Mouse (Mus musculus) stomach, postnatal 0 days (tissue): Measurements from ENCODE around the gene Sgsm2. TPM values are rescaled to one million over a fixed set of nuclear protein-coding genes. Genes with fewer than 3 reads are reported as not detected.

Experiments
- ATAC-seq: fragments of 200-750 bp; cut with Nextera tagmentation; 2 replicates; pipeline ENCODE4 v1.8.0; 2017; ENCODE audit not compliant: low FRiP score, low TSS enrichment
- DNase-seq: peaks from one replicate; pipeline ENCODE4 v3.0.0-alpha.2; 2016; ENCODE audit warnings: low spot score
- H3K27ac ChIP-seq: fragments of 300-500 bp; sonication (generic); replicated peaks from 2 replicates; pipeline ENCODE4 v1.5.1; 2014; ENCODE audit warnings: mild to moderate bottlenecking, control low read depth
- H3K27me3 ChIP-seq: fragments of 300-500 bp; sonication (generic); 2 replicates; pipeline ENCODE4 v1.6.1; 2014; ENCODE audit warnings: low read length; ENCODE audit not compliant: control insufficient read depth, insufficient read depth
- H3K36me3 ChIP-seq: fragments of 300-500 bp; sonication (generic); 2 replicates; pipeline ENCODE4 v1.6.1; 2014; ENCODE audit warnings: low read length, mixed read lengths; ENCODE audit not compliant: control insufficient read depth, insufficient read depth
- H3K4me1 ChIP-seq: fragments of 300-500 bp; sonication (generic); replicated peaks from 2 replicates; pipeline ENCODE4 v1.6.1; 2014; ENCODE audit warnings: antibody characterized with exemption; ENCODE audit not compliant: control insufficient read depth, insufficient read depth
- H3K4me2 ChIP-seq: fragments of 300-500 bp; sonication (generic); replicated peaks from 2 replicates; pipeline ENCODE4 v1.6.1; 2014; ENCODE audit warnings: low read depth, mild to moderate bottlenecking, control low read depth, moderate library complexity
- H3K4me3 ChIP-seq: fragments of 300-500 bp; sonication (generic); 2 replicates; pipeline ENCODE4 v1.5.1; 2014; ENCODE audit warnings: low read depth, low read length, control low read depth
- H3K9ac ChIP-seq: fragments of 300-500 bp; sonication (generic); 2 replicates; pipeline ENCODE4 v1.6.1; 2014; ENCODE audit warnings: mild to moderate bottlenecking, low read length, control low read depth, mixed read lengths
- H3K9me3 ChIP-seq: fragments of 300-500 bp; sonication (generic); 2 replicates; pipeline ENCODE4 v1.6.1; 2016; ENCODE audit warnings: low read length; ENCODE audit not compliant: control insufficient read depth
- CTCF ChIP-seq: IDR thresholded peaks from 2 replicates; pipeline ENCODE4 v1.5.1; 2016; ENCODE audit warnings: antibody characterized with exemption, low read depth, mild to moderate bottlenecking, moderate library complexity
- EP300 ChIP-seq: optimal IDR thresholded peaks from 2 replicates; pipeline ENCODE3; 2016; ENCODE audit warnings: antibody characterized with exemption
- whole genome bisulfite sequencing: fragments of 180-500 bp; shearing (Covaris S2); extraction: QIAGEN DNeasy Blood & Tissue Kit; methylation state at CpG from one replicate; pipeline ENCODE4 v1.1.7; 2014; 5-methylcytosine and 5-hydroxymethylcytosine counted together
- polyA plus RNA-seq: library from polyadenylated mRNA; unstranded; fragments of >200 nt; fragmentation: Nextera tagmentation; extraction: Ambion mirVana; gene quantifications from 2 replicates; pipeline ENCODE4 v1.2.1, GENCODE M21; 2015

Sgsm2 gene
- polyA plus RNA-seq, 1 experiment from 2014 or later = 3.4 TPM

DNA sequence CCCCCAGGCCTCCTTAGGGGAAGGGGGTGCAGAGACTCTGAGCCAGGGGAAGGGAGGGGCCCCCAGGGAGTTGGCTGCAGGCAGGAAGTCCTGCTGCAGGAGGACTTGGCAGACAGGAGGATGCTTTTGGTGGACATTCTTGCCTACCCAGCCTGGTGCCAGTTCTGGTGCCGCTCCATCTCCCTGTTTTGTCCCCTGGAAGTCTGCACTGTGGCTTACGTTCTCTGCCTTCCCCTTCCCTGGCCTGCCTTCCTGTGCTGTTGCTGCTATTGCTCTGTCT is 53.5 kb downstream of the Sgsm2 start:
- no peak overlapping the region for H3K4me2 ChIP-seq
- 0 out of 2 replicates have a peak overlapping the region, but pooled peaks have one; percentile 24 for H3K27ac ChIP-seq
- H3K9me3 ChIP-seq = no peaks in the 10 kb centered on the region
- no peak overlapping the region for H3K9ac ChIP-seq
- no peaks in the 10 kb centered on the region for H3K27me3 ChIP-seq
- H3K4me1 ChIP-seq = no peaks in the 10 kb centered on the region; the same call in 1 of the 2 replicates
- no peak for TF ChIP-seq EP300
- TF ChIP-seq CTCF = no peak
- H3K4me3 ChIP-seq = no peak overlapping the region
- no peak for ATAC-seq
- WGBS = 48% methylated on average over 2 of the region's 2 CpGs
- DNase-seq = peak; percentile 13
- 0 out of 2 replicates have a peak, but pooled peaks cover 6% of the 10 kb centered on the region for H3K36me3 ChIP-seq

DNA sequence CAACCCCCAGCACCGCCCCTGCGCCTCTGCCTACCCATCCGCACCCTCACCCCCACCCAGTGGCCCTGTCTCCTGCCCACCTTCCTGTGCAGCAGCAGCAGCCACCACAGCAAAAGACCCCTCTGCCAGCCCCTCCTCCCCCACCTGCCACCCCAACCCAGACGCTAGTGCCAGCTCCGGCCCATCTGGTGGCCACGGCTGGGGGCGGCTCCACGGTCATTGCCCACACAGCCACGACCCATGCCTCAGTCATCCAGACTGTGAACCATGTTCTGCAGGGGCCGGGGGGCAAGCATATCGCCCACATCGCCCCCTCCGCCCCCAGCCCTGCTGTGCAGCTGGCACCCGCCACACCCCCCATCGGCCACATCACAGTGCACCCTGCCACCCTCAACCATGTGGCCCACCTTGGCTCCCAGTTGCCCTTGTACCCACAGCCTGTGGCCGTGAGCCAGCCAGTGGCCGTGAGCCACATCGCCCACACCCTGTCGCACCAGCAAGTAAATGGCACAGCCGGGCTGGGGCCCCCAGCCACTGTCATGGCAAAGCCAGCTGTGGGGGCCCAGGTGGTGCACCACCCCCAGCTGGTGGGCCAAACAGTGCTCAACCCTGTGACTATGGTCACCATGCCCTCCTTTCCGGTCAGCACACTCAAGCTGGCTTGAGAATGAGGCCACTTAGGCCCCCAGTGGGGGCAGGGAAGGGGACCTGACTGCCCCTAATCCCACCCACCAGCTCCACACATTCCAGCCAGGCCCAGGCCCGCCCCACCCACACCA is 54.0 kb downstream of the Sgsm2 start:
- ATAC-seq (no peak), DNase-seq (peak; percentile 15)
- no peaks in the 10 kb centered on the region for H3K27me3 ChIP-seq
- H3K36me3 ChIP-seq = 0 out of 2 replicates have a peak, but pooled peaks cover 6% of the 10 kb centered on the region
- no peak overlapping the region for H3K27ac ChIP-seq
- no peak overlapping the region for H3K9ac ChIP-seq
- H3K4me1 ChIP-seq = no peaks in the 10 kb centered on the region; the same call in 1 of the 2 replicates
- no peaks in the 10 kb centered on the region for H3K9me3 ChIP-seq
- WGBS = 85% methylated on average over 17 of the region's 22 CpGs
- H3K4me3 ChIP-seq = no peak overlapping the region
- TF ChIP-seq EP300 = no peak
- TF ChIP-seq CTCF = no peak
- H3K4me2 ChIP-seq = no peak overlapping the region

DNA sequence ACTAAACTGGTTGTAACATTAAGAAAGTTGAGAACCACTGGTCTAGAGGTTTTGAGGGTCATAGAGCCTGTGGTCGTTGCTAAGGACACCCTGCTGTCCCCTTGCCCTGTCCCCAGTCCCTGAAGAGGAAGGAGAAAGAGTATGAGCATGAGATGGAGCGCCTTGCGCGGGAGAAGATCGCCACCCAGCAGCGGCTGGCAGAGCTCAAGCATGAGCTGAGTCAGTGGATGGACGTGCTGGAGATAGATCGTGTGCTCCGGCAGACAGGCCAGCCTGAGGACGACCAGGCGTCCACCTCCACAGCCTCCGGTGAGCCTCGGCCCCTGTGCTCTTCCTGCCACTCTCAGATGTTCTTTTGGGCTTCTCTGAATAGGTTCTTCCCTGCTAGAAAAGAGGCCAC is 54.8 kb downstream of the Sgsm2 start:
- Histone ChIP-seq H3K9me3 (no peaks in the 10 kb centered on the region), H3K36me3 (0 out of 2 replicates have a peak, but pooled peaks cover 6% of the 10 kb centered on the region), H3K4me1 (peaks cover 3% of the 10 kb centered on the region; the same call in 1 of the 2 replicates), H3K4me3 (no peak overlapping the region), H3K9ac (no peak overlapping the region), H3K27ac (no peak overlapping the region), H3K4me2 (no peak overlapping the region), H3K27me3 (no peaks in the 10 kb centered on the region)
- DNase-seq (peak; percentile 15), ATAC-seq (no peak)
- TF ChIP-seq EP300 (no peak), CTCF (no peak)
- 85% methylated on average over 13 of the region's 13 CpGs for WGBS

DNA sequence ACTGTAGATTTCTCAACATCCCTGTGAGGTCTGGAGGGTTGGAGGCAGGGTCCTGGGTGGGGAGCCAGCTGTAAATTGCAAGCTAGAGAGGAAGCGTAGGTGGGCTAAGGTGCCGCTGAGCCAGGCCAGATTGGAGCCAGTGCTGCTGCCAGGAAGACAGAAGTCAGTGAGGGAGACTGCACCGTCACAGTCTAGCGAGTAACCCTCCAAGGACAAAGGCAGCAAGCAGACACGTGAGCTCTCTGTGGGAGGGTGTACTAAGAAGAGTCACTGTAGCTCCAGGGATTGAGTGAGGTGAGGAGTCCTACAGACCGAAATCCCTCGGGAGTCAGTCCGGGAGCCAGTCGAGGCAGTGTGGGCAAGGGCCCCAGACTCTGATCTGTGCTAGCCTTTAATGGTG is 55.5 kb downstream of the Sgsm2 start:
- Histone ChIP-seq H3K9me3 (no peaks in the 10 kb centered on the region), H3K27ac (no peak overlapping the region), H3K4me3 (no peak overlapping the region), H3K4me1 (peaks cover 3% of the 10 kb centered on the region; the same call in 1 of the 2 replicates), H3K9ac (no peak overlapping the region), H3K27me3 (no peaks in the 10 kb centered on the region), H3K4me2 (no peak overlapping the region), H3K36me3 (peaks cover 6% of the 10 kb centered on the region; the same call in 1 of the 2 replicates)
- no peak for TF ChIP-seq EP300
- TF ChIP-seq CTCF = no peak
- 79% methylated on average over 9 of the region's 9 CpGs for WGBS
- ATAC-seq (no peak), DNase-seq (no peak)

DNA sequence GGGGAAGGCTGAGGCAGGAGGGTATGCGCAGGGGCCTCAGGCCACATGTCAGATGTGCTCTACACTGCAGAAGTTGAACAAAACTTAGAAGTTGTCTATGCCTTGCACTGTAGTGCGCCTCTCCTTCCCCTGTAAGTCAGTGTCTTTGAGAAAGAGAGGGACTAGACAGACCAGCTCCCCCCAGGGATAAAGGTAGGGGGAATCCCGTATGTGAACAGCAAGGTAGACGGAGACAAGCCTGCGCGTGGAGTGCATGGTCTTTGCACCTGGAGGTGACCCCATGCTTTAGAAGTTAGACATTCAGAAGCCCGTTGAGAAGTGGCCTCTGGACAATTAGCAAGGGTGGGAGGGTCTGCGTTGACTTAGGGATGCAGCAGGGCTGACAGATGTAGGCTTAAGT is 56.1 kb downstream of the Sgsm2 start:
- Histone ChIP-seq H3K4me3 (no peak overlapping the region), H3K4me1 (peaks cover 3% of the 10 kb centered on the region; the same call in 1 of the 2 replicates), H3K9ac (no peak overlapping the region), H3K4me2 (no peak overlapping the region), H3K27ac (no peak overlapping the region), H3K36me3 (peaks cover 6% of the 10 kb centered on the region; the same call in 1 of the 2 replicates), H3K9me3 (no peaks in the 10 kb centered on the region), H3K27me3 (no peaks in the 10 kb centered on the region)
- TF ChIP-seq EP300 = no peak
- no peak for TF ChIP-seq CTCF
- 77% methylated on average over 8 of the region's 8 CpGs for WGBS
- DNase-seq (no peak), ATAC-seq (no peak)
